Mouse (Mus musculus) ES-E14 (cell line): ENCODE results near the gene Cnbd2. TPM values are rescaled to one million over a fixed set of nuclear protein-coding genes. Genes with fewer than 3 reads are reported as not detected.

ENCODE experiments used
- DNase-seq: peaks from one replicate; pipeline ENCODE4 v3.0.0-alpha.2; 2013; ENCODE audit warnings: low read depth, low spot score
- H3K27ac ChIP-seq: 2 replicates; pipeline ENCODE4 v1.5.1; 2012; ENCODE audit warnings: low read depth, mild to moderate bottlenecking, low read length, moderate library complexity, mixed read lengths; ENCODE audit not compliant: poor library complexity, insufficient read depth, severe bottlenecking
- H3K36me3 ChIP-seq: 2 replicates; pipeline ENCODE4 v1.6.1; 2012; ENCODE audit warnings: mild to moderate bottlenecking, low read length, moderate library complexity, mixed read lengths; ENCODE audit not compliant: control insufficient read depth, poor library complexity, insufficient read depth, severe bottlenecking
- H3K4me1 ChIP-seq, 2 experiments: fragments of 150-350 bp in 1 of 2; sonication (generic) in 1 of 2; 2 replicates each; pipeline ENCODE4 v1.6.1; 2012; ENCODE audit warnings: low read length in 2 of 2, mild to moderate bottlenecking in 1 of 2, mixed read lengths in 1 of 2; ENCODE audit not compliant: control insufficient read depth in 2 of 2, insufficient read depth in 2 of 2, poor library complexity in 1 of 2
- H3K4me3 ChIP-seq, 2 experiments: fragments of 150-350 bp in 1 of 2; sonication (generic) in 1 of 2; 2 replicates each; pipeline ENCODE4 v1.5.1; 2012; ENCODE audit warnings: low read length in 2 of 2, low read depth in 1 of 2, mild to moderate bottlenecking in 1 of 2, mixed read lengths in 1 of 2; ENCODE audit not compliant: insufficient read depth in 1 of 2, poor library complexity in 1 of 2, severe bottlenecking in 1 of 2
- H3K9ac ChIP-seq: 2 replicates; pipeline ENCODE4 v1.6.1; 2012; ENCODE audit warnings: low read depth, mild to moderate bottlenecking, low read length, mixed read lengths; ENCODE audit not compliant: poor library complexity, insufficient read depth, severe bottlenecking
- H3K9me3 ChIP-seq: fragments of 150-350 bp; sonication (generic); 2 replicates; pipeline ENCODE4 v1.6.1; 2012; ENCODE audit warnings: low read depth, mild to moderate bottlenecking, low read length; ENCODE audit not compliant: control insufficient read depth, insufficient read depth
- CHD2 ChIP-seq: IDR thresholded peaks from 2 replicates; pipeline ENCODE4 v1.6.1; 2014; ENCODE audit warnings: mild to moderate bottlenecking, low read depth, low read length, inconsistent platforms
- HCFC1 ChIP-seq: IDR thresholded peaks from 2 replicates; pipeline ENCODE4 v1.6.1; 2012; ENCODE audit warnings: low read length, inconsistent platforms, borderline replicate concordance; ENCODE audit not compliant: insufficient read depth
- MAFK ChIP-seq: IDR thresholded peaks from 2 replicates; pipeline ENCODE4 v1.6.1; 2014; ENCODE audit warnings: mild to moderate bottlenecking, low read depth, low read length, inconsistent platforms; ENCODE audit not compliant: insufficient read depth
- ZC3H11A ChIP-seq: IDR thresholded peaks from 2 replicates; pipeline ENCODE4 v1.6.1; 2012; ENCODE audit warnings: low read depth, mild to moderate bottlenecking, inconsistent platforms, low read length, borderline replicate concordance
- ZNF384 ChIP-seq: IDR thresholded peaks from 2 replicates; pipeline ENCODE4 v1.6.1; 2012; ENCODE audit warnings: low read depth, low read length, inconsistent platforms
- in situ Hi-C, 2 experiments: fragments of 600-800 bp; cut with MboI; formaldehyde crosslinking; loops; one replicate each; pipeline ENCODE4 v1.15.1; 2025; ENCODE audit warnings: low sequenced_read_pairs in 2 of 2, inconsistent platforms in 1 of 2; ENCODE audit not compliant: unreplicated experiment in 2 of 2
- total RNA-seq: library from RNA; depleted of rRNA; stranded (reverse); fragments of 300-350 nt; gene quantifications from 2 replicates; pipeline ENCODE4 v1.2.3, GENCODE M21; 2012

Gene Cnbd2
- total RNA-seq, 1 experiment = 1.6 TPM

DNA sequence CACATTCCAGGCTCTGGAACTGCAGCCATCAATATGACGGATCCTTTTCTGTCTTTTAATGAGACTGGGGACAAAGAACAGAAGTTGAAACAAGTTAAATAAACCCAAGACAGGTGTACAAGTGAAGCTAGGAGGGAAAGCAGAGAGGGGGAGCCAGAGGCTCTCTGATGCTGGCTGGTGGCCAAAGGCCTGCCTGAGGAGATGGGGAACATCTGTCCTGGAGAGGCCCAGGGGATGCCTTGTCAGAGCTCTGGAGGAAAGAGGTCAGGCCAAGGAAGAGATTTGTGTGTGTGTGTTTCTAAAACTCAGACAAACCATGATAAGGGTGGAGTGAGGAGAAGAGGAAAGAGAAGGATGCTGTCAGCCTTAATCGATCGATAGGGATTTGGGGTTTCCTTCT, 14.4 kb upstream of the Cnbd2 start:
- in situ Hi-C loops = no loop called here
- no peak for DNase-seq
- no peak overlapping the region for H3K9ac ChIP-seq
- H3K9me3 ChIP-seq = no peaks in the 10 kb centered on the region
- H3K36me3 ChIP-seq = peaks cover 42% of the 10 kb centered on the region
- no peak for TF ChIP-seq ZNF384
- TF ChIP-seq ZC3H11A = no peak
- TF ChIP-seq HCFC1 = no peak
- no peak for TF ChIP-seq MAFK
- H3K4me1 ChIP-seq = no peaks in the 10 kb centered on the region
- no peak overlapping the region for H3K27ac ChIP-seq
- H3K4me3 ChIP-seq = no peak overlapping the region

DNA sequence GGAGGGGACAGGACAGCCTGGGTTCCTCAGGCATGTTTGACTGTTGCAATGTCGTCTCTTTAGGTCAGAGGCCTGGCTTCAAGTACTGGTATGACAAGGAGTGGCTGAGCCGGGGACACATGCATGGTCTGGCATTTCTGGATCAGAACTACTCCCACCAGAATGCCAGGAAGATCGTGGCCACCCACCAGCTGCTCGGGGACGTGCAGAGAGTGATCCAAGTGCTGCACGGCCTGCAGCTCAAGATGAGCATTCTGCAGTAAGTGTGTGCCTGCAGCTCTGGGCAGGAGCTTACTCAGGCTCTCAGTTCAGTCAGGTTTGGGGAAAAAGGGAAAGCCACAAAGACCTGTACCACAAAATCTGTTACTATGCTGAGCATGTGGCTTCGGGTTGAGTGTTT, 13.6 kb upstream of the Cnbd2 start:
- Histone ChIP-seq H3K36me3 (peaks cover 40% of the 10 kb centered on the region), H3K9ac (no peak overlapping the region), H3K27ac (no peak overlapping the region), H3K4me3 (no peak overlapping the region), H3K4me1 (no peaks in the 10 kb centered on the region), H3K9me3 (no peaks in the 10 kb centered on the region)
- TF ChIP-seq HCFC1 (no peak), CHD2 (no peak), MAFK (no peak), ZNF384 (no peak), ZC3H11A (no peak)
- in situ Hi-C loops = no loop called here
- no peak for DNase-seq

DNA sequence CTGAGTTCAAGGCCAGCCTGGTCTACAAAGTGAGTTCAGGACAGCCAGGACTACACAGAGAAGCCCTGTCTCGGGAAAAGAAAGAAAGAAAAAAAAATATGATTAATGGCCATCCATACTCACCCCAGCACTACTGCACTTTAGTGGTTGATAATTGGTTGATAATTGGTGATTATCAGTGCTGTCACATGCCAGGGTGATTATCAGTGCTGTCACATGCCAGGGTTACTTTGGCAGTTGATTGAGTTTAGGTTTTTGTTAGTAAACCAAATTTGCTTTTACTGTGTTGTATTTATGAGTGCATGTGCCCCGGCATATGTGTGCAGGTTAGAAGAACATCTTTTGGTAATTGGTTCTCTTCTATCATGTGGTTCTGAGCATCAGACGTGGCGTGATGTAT, 10.0 kb upstream of the Cnbd2 start:
- no peak for TF ChIP-seq HCFC1
- TF ChIP-seq CHD2 = no peak
- TF ChIP-seq ZNF384 = no peak
- no peak for TF ChIP-seq ZC3H11A
- no peak for TF ChIP-seq MAFK
- no peak overlapping the region for H3K27ac ChIP-seq
- H3K36me3 ChIP-seq = peaks cover 42% of the 10 kb centered on the region
- no peaks in the 10 kb centered on the region for H3K4me1 ChIP-seq
- in situ Hi-C loops = no loop called here
- no peak overlapping the region for H3K4me3 ChIP-seq
- DNase-seq = no peak
- H3K9me3 ChIP-seq = no peaks in the 10 kb centered on the region
- no peak overlapping the region for H3K9ac ChIP-seq

DNA sequence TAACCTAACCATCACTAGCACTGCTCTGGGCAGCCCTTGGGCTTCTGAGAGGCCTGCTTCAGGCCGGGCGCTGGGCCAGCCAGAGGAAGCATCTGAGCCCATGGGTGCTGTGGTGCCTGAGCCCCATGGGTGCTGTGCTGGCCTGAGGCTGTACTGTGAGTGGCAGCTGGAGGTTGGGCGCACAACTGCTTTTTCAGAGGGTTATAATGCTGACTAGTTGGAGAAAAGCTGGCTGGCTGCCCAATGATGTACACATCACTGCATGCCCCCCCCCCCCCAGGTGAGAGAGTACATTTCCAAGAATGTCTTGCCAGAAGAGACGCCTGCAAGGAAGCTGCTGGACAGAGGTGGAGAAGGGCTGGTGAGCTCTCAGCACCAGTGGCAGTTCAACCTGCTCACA, 7.7 kb upstream of the Cnbd2 start:
- Histone ChIP-seq H3K4me1 (no peaks in the 10 kb centered on the region), H3K9ac (no peak overlapping the region), H3K27ac (no peak overlapping the region), H3K9me3 (no peaks in the 10 kb centered on the region), H3K4me3 (no peak overlapping the region), H3K36me3 (peaks cover 39% of the 10 kb centered on the region)
- in situ Hi-C loops = no loop called here
- DNase-seq = no peak
- TF ChIP-seq HCFC1 = no peak
- TF ChIP-seq ZNF384 = no peak
- no peak for TF ChIP-seq CHD2

GRCm38 (mm10) chr2:156305818-156306217, 6.3 kb upstream of the Cnbd2 start:
- in situ Hi-C loops = no loop called here
- no peak overlapping the region for H3K27ac ChIP-seq
- TF ChIP-seq MAFK = no peak
- TF ChIP-seq HCFC1 = no peak
- TF ChIP-seq ZC3H11A = no peak
- TF ChIP-seq CHD2 = no peak
- no peak for TF ChIP-seq ZNF384
- no peak for DNase-seq
- H3K9me3 ChIP-seq = no peaks in the 10 kb centered on the region
- no peaks in the 10 kb centered on the region for H3K4me1 ChIP-seq
- no peak overlapping the region for H3K9ac ChIP-seq
- H3K36me3 ChIP-seq = peaks cover 38% of the 10 kb centered on the region
- no peak overlapping the region for H3K4me3 ChIP-seq
